Mouse (Mus musculus) neural tube, embryonic 14.5 days (tissue): ENCODE measurements around the gene Tbx21. TPM values are rescaled to one million over a fixed set of nuclear protein-coding genes. Genes with fewer than 3 reads are reported as not detected.

Source experiments
- ATAC-seq: fragments of 200-750 bp; cut with Nextera tagmentation; 2 replicates; pipeline ENCODE4 v1.8.0; 2017; ENCODE audit warnings: low read depth, mild to moderate bottlenecking, moderate TSS enrichment, moderate library complexity
- H3K27ac ChIP-seq: fragments of 300-500 bp; sonication (generic); 2 replicates; pipeline ENCODE4 v1.5.1; 2014; ENCODE audit warnings: low read depth, mild to moderate bottlenecking, control low read depth, low read length, moderate library complexity, mixed read lengths
- H3K27me3 ChIP-seq: fragments of 300-500 bp; sonication (generic); 2 replicates; pipeline ENCODE4 v1.6.1; 2014; ENCODE audit warnings: low read length; ENCODE audit not compliant: control insufficient read depth, insufficient read depth
- H3K36me3 ChIP-seq: fragments of 300-500 bp; sonication (generic); 2 replicates; pipeline ENCODE4 v1.6.1; 2014; ENCODE audit warnings: low read length, mixed read lengths; ENCODE audit not compliant: control insufficient read depth, insufficient read depth
- H3K4me1 ChIP-seq: fragments of 300-500 bp; sonication (generic); 2 replicates; pipeline ENCODE4 v1.6.1; 2014; ENCODE audit warnings: low read length; ENCODE audit not compliant: control insufficient read depth, insufficient read depth
- H3K4me2 ChIP-seq: fragments of 300-500 bp; sonication (generic); 2 replicates; pipeline ENCODE4 v1.6.1; 2014; ENCODE audit warnings: mild to moderate bottlenecking, low read depth, low read length, control low read depth
- H3K4me3 ChIP-seq: fragments of 300-500 bp; sonication (generic); 2 replicates; pipeline ENCODE4 v1.5.1; 2014; ENCODE audit warnings: low read depth, low read length, control low read depth, mixed read lengths
- H3K9ac ChIP-seq: fragments of 300-500 bp; sonication (generic); replicated peaks from 2 replicates; pipeline ENCODE4 v1.6.1; 2014; ENCODE audit warnings: low read depth, mild to moderate bottlenecking, control low read depth, low read length, mixed read lengths
- H3K9me3 ChIP-seq: fragments of 300-500 bp; sonication (generic); 2 replicates; pipeline ENCODE4 v1.6.1; 2016; ENCODE audit warnings: low read length; ENCODE audit not compliant: control insufficient read depth
- WGBS: fragments of 180-500 bp; shearing (Covaris S2); extraction: QIAGEN DNeasy Blood & Tissue Kit; methylation state at CpG from one replicate; pipeline ENCODE4 v1.1.7; 2014; 5-methylcytosine and 5-hydroxymethylcytosine counted together
- polyA plus RNA-seq: library from polyadenylated mRNA; unstranded; fragments of >200 nt; fragmentation: Nextera tagmentation; extraction: Ambion mirVana; gene quantifications from 2 replicates; pipeline ENCODE4 v1.2.1, GENCODE M21; 2014

The Tbx21 gene
- polyA plus RNA-seq, 1 experiment from 2014 or later = 0.21 TPM

DNA sequence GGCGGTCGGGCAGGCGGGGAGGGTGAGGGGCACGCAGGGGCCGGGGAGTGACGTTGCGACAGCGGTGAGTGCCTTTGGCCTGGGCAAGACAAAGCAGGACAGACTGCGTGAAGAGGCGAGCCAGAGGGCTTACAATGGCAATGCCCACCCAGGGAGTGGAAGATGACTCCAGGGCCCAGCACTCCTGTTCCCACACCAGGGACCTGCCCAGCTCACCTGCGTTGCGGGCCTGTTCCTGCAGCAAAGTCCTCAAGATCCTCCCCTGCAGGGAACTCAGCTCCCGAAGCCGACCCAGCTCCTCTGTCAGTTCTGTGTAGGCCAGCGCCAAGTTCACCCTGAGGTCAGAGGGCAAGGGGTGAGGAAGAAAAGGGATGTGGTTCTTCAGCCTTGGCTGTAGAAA, 24.1 kb upstream of the Tbx21 start:
- peak overlapping the region; percentile 64 for H3K4me2 ChIP-seq
- H3K4me3 ChIP-seq = peak overlapping the region; percentile 20
- H3K27me3 ChIP-seq = no peaks in the 10 kb centered on the region; the same call in 1 of the 2 replicates
- H3K4me1 ChIP-seq = peaks cover 20% of the 10 kb centered on the region
- H3K9me3 ChIP-seq = no peaks in the 10 kb centered on the region
- H3K9ac ChIP-seq = peak overlapping the region; percentile 52
- peak overlapping the region; percentile 75 for H3K27ac ChIP-seq
- ATAC-seq = no peak; the same call in 1 of the 2 replicates
- peaks cover 21% of the 10 kb centered on the region; the same call in 1 of the 2 replicates for H3K36me3 ChIP-seq
- WGBS = 17% methylated on average over 10 of the region's 15 CpGs

- Histone ChIP-seq H3K4me3 (peak overlapping the region; percentile 20), H3K27ac (peak overlapping the region; percentile 75), H3K9me3 (no peaks in the 10 kb centered on the region), H3K4me2 (peak overlapping the region; percentile 64), H3K9ac (peak overlapping the region; percentile 52), H3K27me3 (no peaks in the 10 kb centered on the region; the same call in 1 of the 2 replicates), H3K4me1 (peaks cover 20% of the 10 kb centered on the region), H3K36me3 (peaks cover 16% of the 10 kb centered on the region; the same call in 1 of the 2 replicates)
- ATAC-seq = peak; percentile 74
- WGBS = 10% methylated on average over 64 of the region's 69 CpGs
These were observed 23.6 kb upstream of the Tbx21 start for GRCm38 (mm10) chr11:97138554-97139226.

DNA sequence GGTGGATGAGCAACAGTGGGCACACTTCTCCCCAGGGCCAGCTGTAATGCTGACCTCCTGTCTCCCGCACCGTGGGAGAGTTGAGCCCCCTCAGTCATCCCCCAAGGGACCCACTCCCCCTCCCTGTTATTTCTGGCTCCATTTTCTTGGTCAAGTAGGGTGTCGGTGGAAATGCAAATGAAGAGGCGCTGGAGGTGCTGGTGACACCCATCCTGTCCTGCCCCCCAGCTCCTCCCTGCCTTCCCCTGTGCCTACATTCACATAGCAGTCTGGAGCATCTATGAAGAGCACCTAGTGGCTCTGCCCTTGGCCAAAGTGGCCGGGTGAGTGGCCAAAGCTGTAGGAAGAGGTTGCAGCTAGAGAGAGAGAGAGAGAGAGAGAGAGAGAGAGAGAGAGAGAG, 18.1 kb upstream of the Tbx21 start:
- WGBS = 61% methylated on average over 5 of the region's 5 CpGs
- Histone ChIP-seq H3K4me2 (no peak overlapping the region), H3K27me3 (no peaks in the 10 kb centered on the region; the same call in 1 of the 2 replicates), H3K36me3 (peaks cover 4% of the 10 kb centered on the region; the same call in 1 of the 2 replicates), H3K27ac (no peak overlapping the region), H3K9ac (no peak overlapping the region), H3K4me1 (0 out of 2 replicates have a peak, but pooled peaks cover 4% of the 10 kb centered on the region), H3K9me3 (no peaks in the 10 kb centered on the region), H3K4me3 (no peak overlapping the region)
- no peak for ATAC-seq

DNA sequence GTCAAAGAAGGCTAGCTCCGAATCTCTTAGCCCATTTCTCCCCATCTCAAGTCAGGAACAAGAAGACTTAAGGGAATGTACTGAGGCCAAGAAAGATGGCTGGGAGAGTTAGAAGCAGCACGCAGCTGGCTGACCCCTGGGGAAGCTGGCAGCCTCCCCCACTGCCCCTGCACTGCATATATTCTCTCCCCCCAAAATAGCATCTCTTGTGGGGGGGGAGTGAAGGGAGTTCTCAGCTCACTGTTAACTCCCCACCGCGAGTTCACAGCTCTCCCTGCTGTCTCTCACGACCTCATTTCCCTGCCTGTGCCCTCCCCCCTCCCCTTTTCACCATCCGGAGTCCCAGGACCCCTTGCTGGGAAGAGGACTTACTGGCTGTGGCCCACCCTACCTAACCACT, 17.1 kb upstream of the Tbx21 start:
- WGBS = 22% methylated on average over 6 of the region's 6 CpGs
- H3K9me3 ChIP-seq = no peaks in the 10 kb centered on the region
- ATAC-seq = no peak

DNA sequence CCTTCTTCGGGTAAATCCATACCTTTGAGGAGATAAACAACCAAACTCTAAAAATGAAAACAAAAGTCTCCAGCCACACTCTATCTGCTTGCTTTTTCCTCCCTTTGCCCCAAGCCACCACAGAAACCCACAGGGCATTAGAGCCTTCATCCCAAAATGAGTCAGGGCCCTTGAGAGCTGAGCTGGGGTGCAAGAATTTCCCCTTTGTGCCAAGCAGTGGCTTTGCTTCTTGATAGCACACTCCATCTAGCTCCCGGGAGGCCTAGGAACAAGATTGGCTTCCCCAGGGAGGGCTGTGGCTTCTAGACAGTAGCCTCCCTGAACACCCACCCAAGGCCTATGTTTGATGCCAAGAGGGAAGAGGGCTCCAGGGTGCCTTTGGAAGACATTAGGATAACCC, 16.6 kb upstream of the Tbx21 start:
- Histone ChIP-seq H3K4me1 (no peaks in the 10 kb centered on the region), H3K36me3 (peaks cover 2% of the 10 kb centered on the region; the same call in 1 of the 2 replicates), H3K9me3 (no peaks in the 10 kb centered on the region), H3K27me3 (no peaks in the 10 kb centered on the region; the same call in 1 of the 2 replicates), H3K27ac (no peak overlapping the region), H3K9ac (no peak overlapping the region), H3K4me2 (no peak overlapping the region), H3K4me3 (no peak overlapping the region)
- 91% methylated on average over 2 of the region's 2 CpGs for WGBS
- ATAC-seq = no peak

More for the DNA sequence above, 17.1 kb upstream of the Tbx21 start:
- no peaks in the 10 kb centered on the region; the same call in 1 of the 2 replicates for H3K27me3 ChIP-seq
- H3K9ac ChIP-seq = no peak overlapping the region
- H3K36me3 ChIP-seq = peaks cover 4% of the 10 kb centered on the region; the same call in 1 of the 2 replicates
- no peak overlapping the region for H3K27ac ChIP-seq
- H3K4me2 ChIP-seq = no peak overlapping the region
- no peak overlapping the region for H3K4me3 ChIP-seq
- no peaks in the 10 kb centered on the region for H3K4me1 ChIP-seq

GRCm38 (mm10) chr11:97130318-97130717, 15.2 kb upstream of the Tbx21 start:
- no peaks in the 10 kb centered on the region for H3K9me3 ChIP-seq
- H3K4me2 ChIP-seq = no peak overlapping the region
- H3K36me3 ChIP-seq = no peaks in the 10 kb centered on the region
- WGBS = 81% methylated on average over 7 of the region's 7 CpGs
- H3K27me3 ChIP-seq = no peaks in the 10 kb centered on the region
- no peak overlapping the region for H3K9ac ChIP-seq
- H3K4me1 ChIP-seq = no peaks in the 10 kb centered on the region
- no peak for ATAC-seq
- H3K27ac ChIP-seq = no peak overlapping the region
- H3K4me3 ChIP-seq = no peak overlapping the region

DNA sequence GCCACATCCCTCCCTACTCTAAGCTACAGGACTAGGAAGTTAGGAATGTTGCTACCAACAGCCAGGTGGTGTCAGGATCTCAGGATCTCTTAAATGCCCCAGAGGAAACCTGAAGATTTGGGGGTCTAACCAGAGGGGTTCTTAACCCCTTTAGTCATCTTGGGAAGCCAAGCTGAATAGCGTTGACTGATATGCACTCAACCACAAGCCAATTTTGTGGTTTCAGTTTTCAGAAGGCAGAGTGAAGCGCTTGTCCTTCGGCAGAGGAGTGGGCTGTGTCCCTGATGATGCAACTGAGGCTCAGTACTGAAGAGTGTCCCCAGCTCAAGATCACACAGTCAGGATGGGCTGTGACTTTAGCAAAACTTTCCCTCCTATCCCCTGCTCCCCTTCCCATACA, 13.8 kb upstream of the Tbx21 start:
- Histone ChIP-seq H3K4me2 (no peak overlapping the region), H3K9me3 (no peaks in the 10 kb centered on the region), H3K36me3 (no peaks in the 10 kb centered on the region), H3K27ac (no peak overlapping the region), H3K27me3 (no peaks in the 10 kb centered on the region), H3K4me3 (no peak overlapping the region), H3K9ac (no peak overlapping the region), H3K4me1 (no peaks in the 10 kb centered on the region)
- 64% methylated on average over 3 of the region's 3 CpGs for WGBS
- ATAC-seq = no peak

GRCm38 (mm10) chr11:97127470-97128223, 12.5 kb upstream of the Tbx21 start:
- no peak overlapping the region for H3K9ac ChIP-seq
- H3K27me3 ChIP-seq = no peaks in the 10 kb centered on the region
- H3K4me3 ChIP-seq = peak overlapping the region; percentile 36
- peak overlapping the region; percentile 75 for H3K4me2 ChIP-seq
- 18% methylated on average over 19 of the region's 19 CpGs for WGBS
- H3K27ac ChIP-seq = no peak overlapping the region
- no peak for ATAC-seq
- H3K9me3 ChIP-seq = no peaks in the 10 kb centered on the region
- no peaks in the 10 kb centered on the region for H3K36me3 ChIP-seq
- no peaks in the 10 kb centered on the region for H3K4me1 ChIP-seq
